Mouse (Mus musculus) embryonic facial prominence, embryonic 11.5 days (tissue): Measurements from ENCODE around the gene Mbnl2. TPM values are rescaled to one million over a fixed set of nuclear protein-coding genes. Genes with fewer than 3 reads are reported as not detected.
A peak's percentile ranks its signal among the peaks of the same experiment; 100 is the strongest.

ENCODE experiments used
- ATAC-seq: fragments of 200-750 bp; cut with Nextera tagmentation; replicated peaks from 2 replicates; pipeline ENCODE4 v1.8.0; 2017; ENCODE audit warnings: low read depth; ENCODE audit not compliant: insufficient number of reproducible peaks, low FRiP score, low TSS enrichment
- DNase-seq: peaks from one replicate; pipeline ENCODE4 v3.0.0-alpha.2; 2015; ENCODE audit warnings: low spot score
- H3K27ac ChIP-seq: fragments of 300-500 bp; sonication (generic); replicated peaks from 2 replicates; pipeline ENCODE4 v1.5.1; 2014; ENCODE audit warnings: mild to moderate bottlenecking, low read depth, low read length, control low read depth
- H3K27me3 ChIP-seq: fragments of 300-500 bp; sonication (generic); 2 replicates; pipeline ENCODE4 v1.6.1; 2014; ENCODE audit warnings: mild to moderate bottlenecking, low read length, moderate library complexity, mixed read lengths; ENCODE audit not compliant: control insufficient read depth, insufficient read depth
- H3K36me3 ChIP-seq: fragments of 300-500 bp; sonication (generic); replicated peaks from 2 replicates; pipeline ENCODE4 v1.6.1; 2014; ENCODE audit warnings: low read depth, mild to moderate bottlenecking, low read length, moderate library complexity, mixed read lengths; ENCODE audit not compliant: control insufficient read depth, insufficient read depth
- H3K4me1 ChIP-seq: fragments of 300-500 bp; sonication (generic); 2 replicates; pipeline ENCODE4 v1.6.1; 2014; ENCODE audit warnings: low read length, mixed read lengths; ENCODE audit not compliant: control insufficient read depth, insufficient read depth
- H3K4me2 ChIP-seq: fragments of 300-500 bp; sonication (generic); 2 replicates; pipeline ENCODE4 v1.6.1; 2014; ENCODE audit warnings: low read depth, mild to moderate bottlenecking, control low read depth, low read length, moderate library complexity
- H3K4me3 ChIP-seq: fragments of 300-500 bp; sonication (generic); 2 replicates; pipeline ENCODE4 v1.5.1; 2014; ENCODE audit warnings: low read depth, low read length, control low read depth
- H3K9ac ChIP-seq: fragments of 300-500 bp; sonication (generic); replicated peaks from 2 replicates; pipeline ENCODE4 v1.6.1; 2014; ENCODE audit warnings: mild to moderate bottlenecking, control low read depth, low read length
- H3K9me3 ChIP-seq: fragments of 300-500 bp; sonication (generic); replicated peaks from 2 replicates; pipeline ENCODE4 v1.6.1; 2016; ENCODE audit warnings: mild to moderate bottlenecking, low read length, inconsistent platforms, mixed read lengths; ENCODE audit not compliant: control insufficient read depth
- WGBS: fragments of 180-500 bp; shearing (Covaris S2); extraction: QIAGEN DNeasy Blood & Tissue Kit; methylation state at CpG from one replicate; pipeline ENCODE4 v1.1.7; 2014; 5-methylcytosine and 5-hydroxymethylcytosine counted together
- polyA plus RNA-seq: library from polyadenylated mRNA; unstranded; fragments of >200 nt; fragmentation: Nextera tagmentation; extraction: Ambion mirVana; gene quantifications from 2 replicates; pipeline ENCODE4 v1.2.1, GENCODE M21; 2014

Gene Mbnl2
- polyA plus RNA-seq, 1 experiment from 2014 or later = 76.0 TPM

DNA sequence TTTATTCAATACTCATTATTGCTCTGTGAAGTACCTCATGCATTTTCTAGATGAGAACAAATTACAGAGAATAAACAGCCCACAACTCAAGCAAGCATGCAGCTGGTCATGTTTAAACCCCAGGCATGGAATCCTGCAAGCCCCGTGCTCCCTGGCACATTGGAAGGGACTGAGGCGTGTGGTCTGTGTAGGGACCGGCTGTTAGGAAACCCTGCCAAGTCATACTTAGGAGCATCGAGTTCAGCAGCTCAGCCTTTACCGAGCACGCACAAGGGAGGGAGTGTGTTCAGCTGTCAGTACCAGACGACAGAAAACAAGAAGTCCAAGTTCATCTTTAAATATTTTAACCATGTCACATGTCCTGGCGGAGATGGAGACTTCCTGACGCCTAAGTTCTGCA lies 141.4 kb downstream of the Mbnl2 start:
- H3K27me3 ChIP-seq = no peaks in the 10 kb centered on the region
- H3K36me3 ChIP-seq = no peaks in the 10 kb centered on the region
- WGBS = 86% methylated on average over 9 of the region's 9 CpGs

DNA sequence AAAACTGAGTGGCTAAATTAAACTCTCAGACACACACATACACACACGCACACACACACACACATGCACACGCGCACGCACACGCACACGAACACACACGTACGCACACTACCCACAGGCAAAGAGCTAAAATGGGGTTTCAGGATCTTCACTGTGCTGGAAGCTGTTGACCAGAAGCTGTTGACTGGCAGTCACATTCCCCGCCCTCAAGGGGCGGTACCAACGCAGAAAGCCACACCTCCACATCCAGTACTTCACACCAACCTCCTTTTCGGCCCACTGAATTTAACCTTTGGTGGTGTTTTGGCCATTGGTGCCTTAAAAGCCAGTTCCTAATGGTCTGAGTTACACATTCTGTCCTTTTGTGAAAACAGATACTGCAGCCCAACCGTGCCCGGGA lies 143.5 kb downstream of the Mbnl2 start:
- no peak overlapping the region for H3K4me2 ChIP-seq
- H3K36me3 ChIP-seq = peaks cover under 1% of the 10 kb centered on the region
- H3K4me1 ChIP-seq = no peaks in the 10 kb centered on the region
- H3K27ac ChIP-seq = no peak overlapping the region
- no peaks in the 10 kb centered on the region for H3K27me3 ChIP-seq
- WGBS = 74% methylated on average over 14 of the region's 14 CpGs
- H3K9ac ChIP-seq = no peak overlapping the region
- H3K9me3 ChIP-seq = no peaks in the 10 kb centered on the region
- ATAC-seq (no peak), DNase-seq (no peak)
- H3K4me3 ChIP-seq = no peak overlapping the region

More for the DNA sequence above, 141.4 kb downstream of the Mbnl2 start:
- Histone ChIP-seq H3K4me2 (no peak overlapping the region), H3K4me3 (no peak overlapping the region), H3K9me3 (no peaks in the 10 kb centered on the region), H3K4me1 (no peaks in the 10 kb centered on the region), H3K27ac (no peak overlapping the region), H3K9ac (no peak overlapping the region)
- ATAC-seq (no peak), DNase-seq (no peak)

DNA sequence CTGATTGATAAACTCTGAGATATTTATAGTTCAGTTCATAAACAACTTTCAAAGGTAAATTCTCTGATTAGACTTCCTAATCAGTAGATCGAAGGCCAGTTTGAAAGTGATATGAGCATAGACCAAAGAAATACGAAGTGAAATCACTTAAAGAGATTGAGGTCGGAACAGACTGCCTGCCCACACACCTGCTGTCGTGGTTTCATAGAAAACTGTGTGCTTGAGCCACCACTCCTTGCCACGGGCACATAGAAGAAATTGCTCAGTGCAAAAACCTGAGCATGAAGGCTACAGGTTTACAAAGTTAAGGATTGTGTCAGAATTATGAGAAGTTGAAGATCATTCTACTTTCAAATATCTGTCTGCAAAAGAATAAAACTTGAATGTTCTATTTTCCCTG lies 153.0 kb downstream of the Mbnl2 start:
- peaks cover 14% of the 10 kb centered on the region for H3K36me3 ChIP-seq
- no peak overlapping the region for H3K4me2 ChIP-seq
- H3K9me3 ChIP-seq = no peaks in the 10 kb centered on the region
- H3K27ac ChIP-seq = no peak overlapping the region
- no peak overlapping the region for H3K4me3 ChIP-seq
- no peak overlapping the region for H3K9ac ChIP-seq
- H3K27me3 ChIP-seq = no peaks in the 10 kb centered on the region
- H3K4me1 ChIP-seq = no peaks in the 10 kb centered on the region
- DNase-seq = no peak
- WGBS = 84% methylated on average over 5 of the region's 5 CpGs
- ATAC-seq = no peak

DNA sequence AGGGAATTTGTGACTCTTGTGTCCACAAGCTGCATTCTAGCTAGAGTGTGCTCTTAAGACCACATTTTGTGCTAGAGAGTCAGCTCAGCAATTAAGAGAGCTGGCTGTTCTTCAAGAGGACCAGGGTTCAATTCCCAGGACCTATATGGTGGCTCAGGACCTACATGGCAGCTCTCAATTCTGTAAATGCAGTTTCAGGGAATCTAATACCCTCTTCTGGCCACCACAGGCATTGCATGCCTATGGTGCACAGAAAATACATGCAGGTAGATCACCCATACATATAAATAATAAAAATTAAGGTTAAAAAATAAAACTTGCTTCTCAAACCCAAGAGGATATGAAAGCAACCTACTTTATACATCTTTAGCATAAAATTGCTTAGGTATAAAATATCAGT lies 157.3 kb downstream of the Mbnl2 start:
- Histone ChIP-seq H3K27me3 (no peaks in the 10 kb centered on the region), H3K36me3 (no peaks in the 10 kb centered on the region), H3K9me3 (no peaks in the 10 kb centered on the region), H3K4me3 (no peak overlapping the region), H3K4me1 (no peaks in the 10 kb centered on the region; the same call in 1 of the 2 replicates), H3K4me2 (no peak overlapping the region), H3K27ac (no peak overlapping the region), H3K9ac (no peak overlapping the region)
- DNase-seq (no peak), ATAC-seq (no peak)

DNA sequence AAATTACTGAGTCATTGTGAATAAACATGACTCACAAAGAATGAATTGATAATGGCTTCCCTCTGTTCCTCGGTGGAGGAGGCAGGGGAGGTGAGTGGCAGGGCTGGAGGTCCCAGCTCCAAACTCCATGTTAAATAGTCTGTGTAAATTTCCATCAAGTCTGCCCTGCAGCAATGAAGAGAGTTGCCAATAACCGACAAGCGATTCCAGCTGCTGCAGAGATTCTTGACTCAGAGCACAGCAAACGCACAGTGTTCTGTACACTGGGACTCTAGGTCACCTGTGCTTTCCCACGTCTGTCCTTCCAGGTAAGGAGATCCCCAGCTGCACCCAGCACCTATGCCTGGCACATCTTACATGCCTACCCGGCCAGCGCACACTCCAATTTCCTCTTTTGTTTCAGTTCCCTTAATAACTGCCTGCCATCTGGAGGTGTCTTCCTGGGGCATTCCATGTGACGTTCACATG lies 158.5 kb downstream of the Mbnl2 start:
- Histone ChIP-seq H3K4me3 (no peak overlapping the region), H3K27me3 (no peaks in the 10 kb centered on the region), H3K4me1 (no peaks in the 10 kb centered on the region; the same call in 1 of the 2 replicates), H3K9ac (no peak overlapping the region), H3K4me2 (no peak overlapping the region), H3K27ac (0 out of 2 replicates have a peak overlapping the region, but pooled peaks have one; percentile 16), H3K36me3 (no peaks in the 10 kb centered on the region), H3K9me3 (no peaks in the 10 kb centered on the region)
- ATAC-seq (peak; percentile 61; the same call in 1 of the 2 replicates), DNase-seq (peak; percentile 64)
- 54% methylated on average over 8 of the region's 8 CpGs for WGBS

DNA sequence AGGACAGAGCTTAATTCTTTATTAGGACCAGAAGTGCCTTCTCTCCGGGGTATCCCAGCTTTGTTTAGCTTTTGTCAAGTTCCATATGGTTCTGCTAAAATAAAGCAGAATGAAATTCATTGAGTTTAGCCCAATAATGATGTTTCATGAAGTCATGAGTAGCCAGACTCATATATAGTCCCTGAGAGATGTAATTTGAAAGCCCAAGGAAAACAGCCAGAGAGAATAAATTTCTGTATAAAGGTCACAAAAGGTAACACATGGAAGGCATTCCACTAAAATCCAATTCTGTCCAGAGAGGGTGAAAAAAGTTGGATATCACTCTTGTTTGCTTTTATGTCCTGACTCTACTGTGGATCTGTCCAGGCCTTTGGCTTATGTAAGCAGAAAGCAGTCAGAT lies 159.4 kb downstream of the Mbnl2 start:
- Histone ChIP-seq H3K4me1 (no peaks in the 10 kb centered on the region; the same call in 1 of the 2 replicates), H3K9me3 (no peaks in the 10 kb centered on the region), H3K27me3 (no peaks in the 10 kb centered on the region), H3K9ac (no peak overlapping the region), H3K4me3 (no peak overlapping the region), H3K36me3 (no peaks in the 10 kb centered on the region), H3K27ac (no peak overlapping the region; the same call in 1 of the 2 replicates), H3K4me2 (no peak overlapping the region)
- no peak for ATAC-seq
- peak; percentile 49 for DNase-seq
- WGBS = 49% methylated on average over 1 of the region's 1 CpGs

DNA sequence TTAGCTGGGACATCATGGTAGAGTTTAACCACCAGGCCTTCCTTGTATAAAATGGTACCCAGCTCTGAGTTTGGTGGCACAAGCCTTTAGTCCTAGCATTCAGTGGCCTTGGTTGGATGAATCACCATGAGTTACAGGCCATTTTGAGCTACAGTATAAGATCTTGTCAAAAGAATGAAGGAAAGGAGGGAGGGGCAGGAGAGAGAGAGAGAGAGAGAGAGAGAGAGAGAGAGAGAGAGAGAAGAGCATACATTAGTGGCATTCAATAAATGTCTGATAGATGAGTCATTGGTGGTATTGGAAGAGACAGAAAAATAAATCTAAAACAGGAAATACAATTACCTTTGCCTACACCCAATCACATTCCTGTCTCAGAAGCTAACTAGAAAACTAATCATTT lies 165.2 kb downstream of the Mbnl2 start:
- DNase-seq (no peak), ATAC-seq (no peak)
- no peak overlapping the region for H3K9ac ChIP-seq
- no peaks in the 10 kb centered on the region for H3K36me3 ChIP-seq
- no peak overlapping the region for H3K4me3 ChIP-seq
- H3K4me2 ChIP-seq = no peak overlapping the region
- H3K27ac ChIP-seq = no peak overlapping the region
- H3K4me1 ChIP-seq = no peaks in the 10 kb centered on the region
- no peaks in the 10 kb centered on the region for H3K9me3 ChIP-seq
- no peaks in the 10 kb centered on the region for H3K27me3 ChIP-seq

DNA sequence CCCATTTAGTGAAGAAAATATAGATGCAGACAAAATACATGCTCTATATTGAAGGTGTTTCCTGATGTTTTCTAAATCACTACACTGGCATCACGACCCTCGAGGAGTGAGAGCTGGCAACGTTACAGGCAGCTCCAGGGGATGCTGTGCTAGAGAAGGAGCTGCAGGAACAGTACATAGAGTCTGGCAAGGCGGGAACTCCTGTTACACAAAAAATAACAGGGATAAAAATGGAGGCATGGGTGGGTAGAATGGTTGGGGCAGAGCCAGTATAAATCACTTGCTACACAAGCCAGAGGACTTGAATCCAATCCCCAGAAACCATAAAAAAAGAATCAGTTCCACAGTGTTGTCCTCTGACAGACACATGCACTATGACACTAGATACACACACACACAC lies 165.8 kb downstream of the Mbnl2 start:
- no peaks in the 10 kb centered on the region for H3K27me3 ChIP-seq
- H3K4me3 ChIP-seq = no peak overlapping the region
- 87% methylated on average over 4 of the region's 4 CpGs for WGBS
- DNase-seq = no peak
- no peak overlapping the region for H3K9ac ChIP-seq
- no peak for ATAC-seq
- no peak overlapping the region for H3K4me2 ChIP-seq
- no peaks in the 10 kb centered on the region for H3K36me3 ChIP-seq
- no peaks in the 10 kb centered on the region for H3K4me1 ChIP-seq
- H3K27ac ChIP-seq = no peak overlapping the region
- H3K9me3 ChIP-seq = no peaks in the 10 kb centered on the region
